Mouse (Mus musculus): ENCODE data around the gene Atm. TPM values are rescaled to one million over a fixed set of nuclear protein-coding genes. Genes with fewer than 3 reads are reported as not detected.

Atm gene
- polyA plus RNA-seq (2012; fragmentation: generic; extraction: Trizol): 1.6 TPM

DNA sequence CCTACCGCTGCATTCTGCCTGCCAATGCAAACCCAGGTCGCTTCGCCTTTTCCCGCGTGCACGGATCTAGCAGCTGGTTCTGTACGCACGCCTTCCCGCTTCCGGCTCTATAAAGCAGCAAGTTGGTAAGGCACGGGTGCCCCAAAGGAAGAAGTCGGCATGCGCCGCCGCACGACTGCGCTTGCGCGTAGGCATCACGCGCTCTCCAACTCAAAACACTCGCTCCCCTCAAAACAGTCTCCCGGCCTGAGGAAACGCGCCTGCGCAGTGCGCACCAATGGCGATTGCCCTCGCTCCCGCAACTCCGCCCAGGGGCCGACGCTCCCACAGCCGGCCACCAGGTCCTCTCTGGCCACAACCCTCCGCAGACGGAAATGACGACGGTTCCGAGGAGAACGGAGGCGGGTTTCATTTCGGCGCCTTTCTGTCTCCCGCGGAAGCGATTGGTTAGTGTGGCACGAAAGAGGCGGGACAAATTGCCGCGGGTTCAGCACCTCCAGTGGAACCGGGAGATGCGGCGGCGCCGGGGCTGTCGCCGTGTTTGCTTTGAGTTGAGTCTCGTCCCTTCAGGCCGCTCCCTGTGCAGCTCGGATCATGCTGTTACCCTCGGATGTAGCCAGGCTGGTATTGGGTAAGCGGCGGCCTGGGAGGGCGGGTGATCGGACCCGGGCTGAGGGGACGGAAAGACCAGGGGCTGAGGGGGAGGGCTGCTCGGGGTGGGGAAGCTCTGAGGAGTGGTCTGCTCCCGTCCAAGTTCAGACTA lies at the start of gene Atm, which contains the start of gene Npat:
Gene Atm, minus strand, starts transcription at position 183 of the 763 bp plus-strand sequence.
Gene Npat, plus strand, starts transcription at position 490 of the 763 bp plus-strand sequence.
- H3K36me3 ChIP-seq (ENCODE audit: control insufficient read depth, insufficient read depth): no peaks in the 10 kb centered on the region
- peaks cover 48% of the 10 kb centered on the region for H3K79me2 ChIP-seq (ENCODE audit: control insufficient read depth, insufficient read depth)
- peak within 1 kb of the TSS; percentile 39 for H3ac ChIP-seq (ENCODE audit: control insufficient read depth, insufficient read length)
- TF ChIP-seq MYOG (IDR thresholded peaks at IDR 0.05; ENCODE audit: control insufficient read depth in 1 of 3, insufficient read depth in 1 of 3, insufficient read length in 2 of 3, low read depth in 2 of 3): peak in 1 of 3 experiments; percentile 50
- TF ChIP-seq TCF12 (IDR thresholded peaks at IDR 0.05; ENCODE audit: insufficient read depth, poor library complexity, severe bottlenecking): no peak
- TF ChIP-seq POLR2A (IDR thresholded peaks at IDR 0.05; ENCODE audit: insufficient read length, low read depth): peak; percentile 74
- peak; percentile 55 for TF ChIP-seq USF1 (IDR thresholded peaks at IDR 0.05; ENCODE audit: low read depth)
- peak; percentile 74 for TF ChIP-seq POLR2AphosphoS2 (IDR thresholded peaks at IDR 0.05; ENCODE audit: insufficient read length, low read depth)
- TF ChIP-seq E2F4 (IDR thresholded peaks at IDR 0.05; ENCODE audit: insufficient read depth): peak; percentile 71
- TF ChIP-seq SRF (IDR thresholded peaks at IDR 0.05; ENCODE audit: control insufficient read depth, insufficient read length, low read depth): no peak
- TF ChIP-seq MYOD1 (IDR thresholded peaks at IDR 0.05; ENCODE audit: control insufficient read depth in 1 of 3, insufficient read length in 2 of 3, low read depth in 2 of 3): peak in 2 of 3 experiments; percentile 27 to 47
- H3K4me2 ChIP-seq (ENCODE audit: low read depth): peak within 1 kb of the TSS; percentile 95
- H3K4me3 ChIP-seq: peak within 1 kb of the TSS; percentile 87
- no peaks in the 10 kb centered on the region for H3K27me3 ChIP-seq (ENCODE audit: control insufficient read depth, insufficient read depth, insufficient read length)

GRCm38 (mm10) chr9:53581870-53582269 lies 45.3 kb upstream of the Atm start:
- Histone ChIP-seq H3ac (ENCODE audit: control insufficient read depth, insufficient read length) (no peak overlapping the region), H3K79me2 (ENCODE audit: control insufficient read depth, insufficient read depth) (no peaks in the 10 kb centered on the region), H3K36me3 (ENCODE audit: control insufficient read depth, insufficient read depth) (peaks cover 34% of the 10 kb centered on the region), H3K27me3 (ENCODE audit: control insufficient read depth, insufficient read depth, insufficient read length) (no peaks in the 10 kb centered on the region), H3K4me3 (no peak overlapping the region), H3K4me2 (ENCODE audit: low read depth) (no peak overlapping the region)
- no peak for TF ChIP-seq POLR2AphosphoS2 (IDR thresholded peaks at IDR 0.05; ENCODE audit: insufficient read length, low read depth)
- no peak for TF ChIP-seq REST (IDR thresholded peaks at IDR 0.05; ENCODE audit: insufficient read depth, insufficient read length)
- TF ChIP-seq POLR2A (IDR thresholded peaks at IDR 0.05; ENCODE audit: insufficient read length, low read depth): no peak
- TF ChIP-seq CEBPB (IDR thresholded peaks at IDR 0.05; ENCODE audit: insufficient read depth, poor library complexity, severe bottlenecking): no peak
- TF ChIP-seq TCF12 (IDR thresholded peaks at IDR 0.05; ENCODE audit: insufficient read depth, poor library complexity, severe bottlenecking): no peak
- no peak for TF ChIP-seq MYOG (IDR thresholded peaks at IDR 0.05; ENCODE audit: control insufficient read depth in 1 of 3, insufficient read depth in 1 of 3, insufficient read length in 2 of 3, low read depth in 2 of 3)
- TF ChIP-seq MAX (IDR thresholded peaks at IDR 0.05; ENCODE audit: low read depth): no peak
- TF ChIP-seq E2F4 (IDR thresholded peaks at IDR 0.05; ENCODE audit: insufficient read depth): no peak
- no peak for TF ChIP-seq SRF (IDR thresholded peaks at IDR 0.05; ENCODE audit: control insufficient read depth, insufficient read length, low read depth)
- no peak for TF ChIP-seq TCF3 (IDR thresholded peaks at IDR 0.05; ENCODE audit: insufficient read length, low read depth)
- no peak for TF ChIP-seq USF1 (IDR thresholded peaks at IDR 0.05; ENCODE audit: low read depth)
- no peak for TF ChIP-seq MYOD1 (IDR thresholded peaks at IDR 0.05; ENCODE audit: control insufficient read depth in 1 of 3, insufficient read length in 2 of 3, low read depth in 2 of 3)

DNA sequence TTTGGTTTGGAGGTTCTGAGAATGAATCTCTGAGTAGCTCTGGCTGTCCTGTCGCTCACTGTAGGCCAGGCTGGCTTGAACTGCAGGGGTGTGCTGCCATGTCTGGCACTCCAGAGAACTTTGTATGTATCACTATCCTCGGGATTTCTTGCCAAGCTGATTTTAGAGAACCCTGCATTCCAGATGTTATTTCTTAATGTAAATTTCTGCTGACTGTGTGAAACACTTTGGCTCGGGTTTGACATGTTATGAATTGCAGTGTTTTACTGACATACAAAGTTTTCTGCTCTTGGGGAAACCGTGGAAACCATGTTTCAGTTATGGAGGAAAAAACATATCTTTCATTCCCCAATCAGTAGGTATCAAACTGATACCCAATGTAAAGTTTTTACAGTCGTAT lies 39.2 kb upstream of the Atm start:
- Histone ChIP-seq H3K4me3 (no peak overlapping the region), H3K27me3 (ENCODE audit: control insufficient read depth, insufficient read depth, insufficient read length) (no peaks in the 10 kb centered on the region), H3K36me3 (ENCODE audit: control insufficient read depth, insufficient read depth) (peaks cover 24% of the 10 kb centered on the region), H3ac (ENCODE audit: control insufficient read depth, insufficient read length) (no peak overlapping the region), H3K4me2 (ENCODE audit: low read depth) (no peak overlapping the region), H3K79me2 (ENCODE audit: control insufficient read depth, insufficient read depth) (no peaks in the 10 kb centered on the region)
- no peak for TF ChIP-seq E2F4 (IDR thresholded peaks at IDR 0.05; ENCODE audit: insufficient read depth)

GRCm38 (mm10) chr9:53572516-53573307 lies 36.2 kb upstream of the Atm start:
- no peak overlapping the region for H3K4me3 ChIP-seq
- no peaks in the 10 kb centered on the region for H3K27me3 ChIP-seq (ENCODE audit: control insufficient read depth, insufficient read depth, insufficient read length)
- H3K79me2 ChIP-seq (ENCODE audit: control insufficient read depth, insufficient read depth): no peaks in the 10 kb centered on the region
- TF ChIP-seq POLR2AphosphoS2 (IDR thresholded peaks at IDR 0.05; ENCODE audit: insufficient read length, low read depth) (no peak), REST (IDR thresholded peaks at IDR 0.05; ENCODE audit: insufficient read depth, insufficient read length) (no peak), E2F4 (IDR thresholded peaks at IDR 0.05; ENCODE audit: insufficient read depth) (no peak), MYOD1 (IDR thresholded peaks at IDR 0.05; ENCODE audit: control insufficient read depth in 1 of 3, insufficient read length in 2 of 3, low read depth in 2 of 3) (no peak), TCF12 (IDR thresholded peaks at IDR 0.05; ENCODE audit: insufficient read depth, poor library complexity, severe bottlenecking) (no peak), SRF (IDR thresholded peaks at IDR 0.05; ENCODE audit: control insufficient read depth, insufficient read length, low read depth) (no peak), MAX (IDR thresholded peaks at IDR 0.05; ENCODE audit: low read depth) (no peak), POLR2A (IDR thresholded peaks at IDR 0.05; ENCODE audit: insufficient read length, low read depth) (no peak), TCF3 (IDR thresholded peaks at IDR 0.05; ENCODE audit: insufficient read length, low read depth) (no peak), USF1 (IDR thresholded peaks at IDR 0.05; ENCODE audit: low read depth) (no peak), MYOG (IDR thresholded peaks at IDR 0.05; ENCODE audit: control insufficient read depth in 1 of 3, insufficient read depth in 1 of 3, insufficient read length in 2 of 3, low read depth in 2 of 3) (no peak), CEBPB (IDR thresholded peaks at IDR 0.05; ENCODE audit: insufficient read depth, poor library complexity, severe bottlenecking) (no peak)
- H3K4me2 ChIP-seq (ENCODE audit: low read depth): no peak overlapping the region
- H3ac ChIP-seq (ENCODE audit: control insufficient read depth, insufficient read length): no peak overlapping the region
- peaks cover 32% of the 10 kb centered on the region for H3K36me3 ChIP-seq (ENCODE audit: control insufficient read depth, insufficient read depth)
